Mouse (Mus musculus): ENCODE results near the gene Cib2. TPM values are rescaled to one million over a fixed set of nuclear protein-coding genes. Genes with fewer than 3 reads are reported as not detected.
"Not testable (repeated sequence)": the region's sequence is repeated elsewhere in the genome, so short reads cannot be mapped to it uniquely, and the experiment has no call there.

The Cib2 gene
- total RNA-seq (2021) = 10 to 100 TPM; 29.9 to 31.8 TPM
- long read RNA-seq, transcript Cib2-201 (6 exons, 1,433 nt) = major isoform, 45 of 50 reads
- long read RNA-seq, partial matches to known transcripts = 2 of 50 reads
- long read RNA-seq, other reads (novel, unspliced or antisense) = 3 of 50 reads

GRCm38 (mm10) chr9:54559771-54560471 is at the start of gene Cib2:
Gene Cib2, minus strand, starts transcription at chr9:54560218.
- DNase-seq (ENCODE audit: low spot score in 2 of 2) = peak; percentile 67 to 79

- peak; percentile 65 to 69 for DNase-seq (ENCODE audit: low spot score in 2 of 2)
These were observed 44.9 kb upstream of the Cib2 start for GRCm38 (mm10) chr9:54604886-54605285.

GRCm38 (mm10) chr9:54604131-54604654 is 44.2 kb upstream of the Cib2 start:
- no peak for DNase-seq (ENCODE audit: low spot score in 2 of 2)

- no peak for DNase-seq (ENCODE audit: low spot score in 2 of 2)
These were observed 42.9 kb upstream of the Cib2 start for GRCm38 (mm10) chr9:54602916-54603315.

GRCm38 (mm10) chr9:54602386-54602785 is 42.4 kb upstream of the Cib2 start:
- no peak for DNase-seq (ENCODE audit: low spot score in 2 of 2)

- no peak for DNase-seq (ENCODE audit: low spot score in 2 of 2)
These were observed 36.9 kb upstream of the Cib2 start for GRCm38 (mm10) chr9:54596752-54597465.

GRCm38 (mm10) chr9:54593652-54594051 is 33.6 kb upstream of the Cib2 start:
- not testable (repeated sequence) for DNase-seq (ENCODE audit: low spot score in 2 of 2)

GRCm38 (mm10) chr9:54587863-54588262 is 27.8 kb upstream of the Cib2 start:
- DNase-seq (ENCODE audit: low spot score in 2 of 2) = no peak

- peak; percentile 98 to 99 for DNase-seq (ENCODE audit: low spot score in 2 of 2)
These were observed 26.4 kb upstream of the Cib2 start, which contains the start of gene Idh3a for GRCm38 (mm10) chr9:54586199-54587061. Gene Idh3a, plus strand, starts transcription at chr9:54586334.

- no peak for DNase-seq (ENCODE audit: low spot score in 2 of 2)
These were observed 25.8 kb upstream of the Cib2 start for GRCm38 (mm10) chr9:54585839-54586198.

- not testable (repeated sequence) for DNase-seq (ENCODE audit: low spot score in 2 of 2)
These were observed 24.1 kb upstream of the Cib2 start for GRCm38 (mm10) chr9:54584127-54584526.

GRCm38 (mm10) chr9:54583712-54584111 is 23.7 kb upstream of the Cib2 start:
- DNase-seq (ENCODE audit: low spot score in 2 of 2) = no peak

GRCm38 (mm10) chr9:54571130-54571839 is 11.3 kb upstream of the Cib2 start:
- no peak for DNase-seq (ENCODE audit: low spot score in 2 of 2)

- DNase-seq (ENCODE audit: low spot score in 2 of 2) = no peak
These were observed 8.7 kb upstream of the Cib2 start for GRCm38 (mm10) chr9:54568732-54569131.

GRCm38 (mm10) chr9:54566958-54567357 is 6.9 kb upstream of the Cib2 start:
- DNase-seq (ENCODE audit: low spot score in 2 of 2) = no peak

- no peak for DNase-seq (ENCODE audit: low spot score in 2 of 2)
These were observed 998 bp upstream of the Cib2 start for GRCm38 (mm10) chr9:54560831-54561601.

- no peak for DNase-seq (ENCODE audit: low spot score in 2 of 2)
These were observed 1.3 kb downstream of the Cib2 start for GRCm38 (mm10) chr9:54558731-54559130.

GRCm38 (mm10) chr9:54555044-54555443 is 5.0 kb downstream of the Cib2 start:
- DNase-seq (ENCODE audit: low spot score in 2 of 2) = no peak

- no peak for DNase-seq (ENCODE audit: low spot score in 2 of 2)
These were observed 7.6 kb downstream of the Cib2 start for GRCm38 (mm10) chr9:54552409-54552808.

- DNase-seq (ENCODE audit: low spot score in 2 of 2) = no peak
These were observed 10.6 kb downstream of the Cib2 start for GRCm38 (mm10) chr9:54549433-54549832.

Measured in layer of hippocampus, postnatal 10 days (tissue).